Mouse (Mus musculus) heart, embryonic 16.5 days (tissue): ENCODE data around the gene Cpne4. TPM values are rescaled to one million over a fixed set of nuclear protein-coding genes. Genes with fewer than 3 reads are reported as not detected.

Experiments
- ATAC-seq: fragments of 200-750 bp; cut with Nextera tagmentation; replicated peaks from 2 replicates; pipeline ENCODE4 v1.8.0; 2017; ENCODE audit warnings: moderate number of reproducible peaks; ENCODE audit not compliant: insufficient read depth, low FRiP score; ENCODE audit errors: extremely low read depth
- H3K27ac ChIP-seq: fragments of 300-500 bp; sonication (generic); 2 replicates; pipeline ENCODE4 v1.5.1; 2014; ENCODE audit warnings: mild to moderate bottlenecking, low read length, control low read depth, moderate library complexity
- H3K27me3 ChIP-seq: fragments of 300-500 bp; sonication (generic); 2 replicates; pipeline ENCODE4 v1.6.1; 2014; ENCODE audit warnings: low read length, mixed read lengths; ENCODE audit not compliant: control insufficient read depth, insufficient read depth
- H3K36me3 ChIP-seq: fragments of 300-500 bp; sonication (generic); 2 replicates; pipeline ENCODE4 v1.6.1; 2014; ENCODE audit not compliant: control insufficient read depth, insufficient read depth
- H3K4me1 ChIP-seq: fragments of 300-500 bp; sonication (generic); 2 replicates; pipeline ENCODE4 v1.6.1; 2014; ENCODE audit warnings: low read length, mixed read lengths; ENCODE audit not compliant: control insufficient read depth, insufficient read depth
- H3K4me2 ChIP-seq: fragments of 300-500 bp; sonication (generic); 2 replicates; pipeline ENCODE4 v1.6.1; 2014; ENCODE audit warnings: low read depth, mild to moderate bottlenecking, control low read depth, low read length
- H3K4me3 ChIP-seq: fragments of 300-500 bp; sonication (generic); 2 replicates; pipeline ENCODE4 v1.5.1; 2014; ENCODE audit warnings: mild to moderate bottlenecking, control low read depth, low read length
- H3K9ac ChIP-seq: fragments of 300-500 bp; sonication (generic); 2 replicates; pipeline ENCODE4 v1.6.1; 2014; ENCODE audit warnings: low read length, control low read depth
- H3K9me3 ChIP-seq: fragments of 300-500 bp; sonication (generic); replicated peaks from 2 replicates; pipeline ENCODE4 v1.6.1; 2016; ENCODE audit warnings: low read length; ENCODE audit not compliant: control insufficient read depth
- WGBS: fragments of 180-500 bp; shearing (Covaris S2); extraction: QIAGEN DNeasy Blood & Tissue Kit; methylation state at CpG from one replicate; pipeline ENCODE4 v1.1.7; 2014; 5-methylcytosine and 5-hydroxymethylcytosine counted together
- polyA plus RNA-seq: library from polyadenylated mRNA; unstranded; fragments of >200 nt; fragmentation: Nextera tagmentation; extraction: Ambion mirVana; gene quantifications from 2 replicates; pipeline ENCODE4 v1.2.1, GENCODE M21; 2015

Cpne4 gene
- polyA plus RNA-seq, 1 experiment from 2014 or later = 0.14 TPM

- no peak overlapping the region for H3K27ac ChIP-seq
- H3K9ac ChIP-seq = no peak overlapping the region
- no peak overlapping the region for H3K4me3 ChIP-seq
- no peak overlapping the region for H3K4me2 ChIP-seq
- no peaks in the 10 kb centered on the region for H3K4me1 ChIP-seq
- no peaks in the 10 kb centered on the region for H3K27me3 ChIP-seq
- H3K36me3 ChIP-seq = no peaks in the 10 kb centered on the region
- WGBS = 49% methylated on average over 3 of the region's 3 CpGs
- no peaks in the 10 kb centered on the region for H3K9me3 ChIP-seq
- no peak for ATAC-seq
Measured at GRCm38 (mm10) chr9:104828646-104829045, 281.6 kb downstream of the Cpne4 start.

DNA sequence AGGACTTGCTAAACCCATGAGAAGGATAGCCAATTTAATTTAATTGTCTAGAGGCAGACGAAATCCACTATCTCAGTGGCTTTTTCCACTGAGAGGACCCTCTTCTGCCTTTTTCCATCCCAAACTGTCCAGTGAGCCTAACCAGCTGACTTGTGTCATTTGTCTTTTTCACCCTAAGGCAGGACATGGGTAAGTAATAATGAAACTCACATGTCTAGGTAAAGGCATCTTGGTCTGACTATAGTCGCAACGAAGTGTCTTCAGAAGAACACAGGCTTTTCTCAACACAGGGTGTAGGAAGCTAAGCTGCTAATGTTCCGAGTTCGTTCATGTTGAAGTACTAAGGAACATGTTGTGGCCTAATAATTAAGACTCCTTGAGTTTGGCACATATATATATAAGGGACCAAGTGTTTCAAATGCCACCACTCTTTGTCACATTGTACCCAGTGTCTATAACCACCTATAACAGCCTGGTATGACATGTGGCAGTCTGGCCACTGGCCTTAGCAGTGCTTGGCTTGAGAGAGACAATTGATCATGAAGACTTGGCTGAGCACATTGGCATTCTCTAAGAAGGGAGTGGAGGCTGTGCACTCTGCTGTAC, 286.0 kb downstream of the Cpne4 start:
- no peak overlapping the region for H3K27ac ChIP-seq
- H3K36me3 ChIP-seq = no peaks in the 10 kb centered on the region
- H3K4me1 ChIP-seq = no peaks in the 10 kb centered on the region
- H3K9ac ChIP-seq = no peak overlapping the region
- ATAC-seq = no peak
- no peak overlapping the region for H3K4me2 ChIP-seq
- H3K4me3 ChIP-seq = no peak overlapping the region
- H3K9me3 ChIP-seq = no peaks in the 10 kb centered on the region
- WGBS = 79% methylated on average over 5 of the region's 5 CpGs
- H3K27me3 ChIP-seq = no peaks in the 10 kb centered on the region

- H3K36me3 ChIP-seq = no peaks in the 10 kb centered on the region
- no peak overlapping the region for H3K4me2 ChIP-seq
- H3K4me1 ChIP-seq = no peaks in the 10 kb centered on the region
- no peak for ATAC-seq
- H3K9ac ChIP-seq = no peak overlapping the region
- H3K9me3 ChIP-seq = no peaks in the 10 kb centered on the region
- WGBS = 69% methylated on average over 1 of the region's 1 CpGs
- H3K27me3 ChIP-seq = no peaks in the 10 kb centered on the region
- H3K4me3 ChIP-seq = no peak overlapping the region
- H3K27ac ChIP-seq = no peak overlapping the region
Measured at GRCm38 (mm10) chr9:104837931-104838330, 290.8 kb downstream of the Cpne4 start.

DNA sequence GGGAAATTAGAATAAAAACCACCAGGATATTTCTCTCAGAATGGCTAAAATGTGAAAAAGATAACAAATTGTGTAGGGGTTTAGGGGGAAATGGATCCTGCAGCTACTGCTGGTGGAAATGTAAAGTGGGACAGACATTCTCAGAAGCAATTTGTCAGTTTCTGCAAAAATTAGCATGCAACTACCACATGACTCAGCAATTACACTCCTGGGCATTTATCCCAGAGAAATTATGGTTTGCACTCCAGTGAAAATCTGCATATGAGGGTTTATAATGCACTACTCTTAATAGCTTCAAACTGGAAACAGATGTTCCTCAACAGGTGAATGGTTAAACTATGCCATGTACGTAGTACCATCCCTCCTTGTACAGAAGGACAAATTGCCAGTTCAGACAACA, 294.2 kb downstream of the Cpne4 start:
- Histone ChIP-seq H3K4me2 (no peak overlapping the region), H3K27ac (no peak overlapping the region), H3K36me3 (no peaks in the 10 kb centered on the region), H3K9me3 (no peaks in the 10 kb centered on the region), H3K4me1 (no peaks in the 10 kb centered on the region), H3K27me3 (no peaks in the 10 kb centered on the region), H3K4me3 (no peak overlapping the region), H3K9ac (no peak overlapping the region)
- 81% methylated on average over 1 of the region's 1 CpGs for WGBS
- no peak for ATAC-seq

GRCm38 (mm10) chr9:104845226-104845930, 298.3 kb downstream of the Cpne4 start:
- Histone ChIP-seq H3K36me3 (no peaks in the 10 kb centered on the region), H3K4me2 (no peak overlapping the region), H3K4me3 (no peak overlapping the region), H3K4me1 (no peaks in the 10 kb centered on the region), H3K9ac (no peak overlapping the region), H3K27ac (no peak overlapping the region), H3K27me3 (no peaks in the 10 kb centered on the region), H3K9me3 (no peaks in the 10 kb centered on the region)
- ATAC-seq = no peak
- WGBS = 53% methylated on average over 2 of the region's 2 CpGs

- WGBS = 68% methylated on average over 3 of the region's 3 CpGs
- Histone ChIP-seq H3K9me3 (no peaks in the 10 kb centered on the region), H3K9ac (no peak overlapping the region), H3K27ac (no peak overlapping the region), H3K27me3 (no peaks in the 10 kb centered on the region), H3K4me1 (no peaks in the 10 kb centered on the region), H3K36me3 (no peaks in the 10 kb centered on the region), H3K4me3 (no peak overlapping the region), H3K4me2 (no peak overlapping the region)
- ATAC-seq = no peak
Measured at GRCm38 (mm10) chr9:104853701-104854100, 306.6 kb downstream of the Cpne4 start.

DNA sequence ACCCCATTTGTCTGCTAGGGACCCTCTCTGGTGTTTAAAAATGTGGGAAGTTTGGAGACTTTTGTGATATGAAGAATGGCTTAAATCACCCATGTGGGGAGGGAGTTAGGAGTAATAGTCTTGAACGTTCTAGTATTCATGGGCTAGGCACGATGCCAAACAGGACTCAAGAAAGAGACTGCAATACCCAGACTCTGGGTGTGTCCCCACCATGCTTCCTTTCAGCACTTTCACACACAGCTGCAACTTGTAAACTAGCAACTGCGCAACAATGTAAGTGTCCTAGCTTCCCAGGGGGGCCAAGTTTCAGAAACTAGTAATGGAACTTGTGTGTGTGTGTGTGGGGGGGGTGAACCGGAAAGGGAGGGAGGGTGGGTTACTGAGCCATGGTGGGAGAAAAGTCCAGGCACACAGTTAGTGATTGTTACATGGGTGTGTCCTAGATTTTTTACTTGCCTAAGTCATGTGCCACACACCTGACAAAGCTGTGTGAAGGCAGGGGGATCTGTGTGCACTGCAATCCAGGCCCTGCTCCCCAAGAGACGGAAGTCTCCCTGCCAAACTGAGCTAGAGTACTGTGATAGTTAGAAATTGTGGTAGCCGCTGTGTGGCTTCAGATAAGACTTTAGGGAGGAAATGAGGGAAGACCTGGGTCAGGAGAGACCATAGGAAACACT, 307.3 kb downstream of the Cpne4 start:
- ATAC-seq = no peak; the same call in 1 of the 2 replicates

DNA sequence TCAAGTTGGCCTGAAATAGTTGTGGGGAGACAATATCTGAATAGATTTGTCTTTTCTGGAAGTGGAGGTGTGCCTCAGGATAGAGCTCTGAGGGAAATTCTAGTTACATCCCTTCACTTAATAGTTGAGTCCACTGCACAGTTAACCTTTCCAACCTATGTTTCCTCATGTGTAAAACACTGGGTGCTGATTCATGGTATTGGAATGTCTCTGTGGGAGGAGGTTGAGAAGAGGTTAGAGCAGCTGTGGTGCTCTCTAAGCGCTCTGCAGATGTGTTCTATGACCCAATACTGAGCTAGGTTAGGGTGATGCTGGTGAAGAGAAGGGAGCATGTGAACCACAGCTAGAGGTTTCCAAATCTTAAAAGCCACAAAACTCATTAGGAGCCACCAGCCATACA, 318.7 kb downstream of the Cpne4 start:
- H3K4me3 ChIP-seq = no peak overlapping the region
- H3K27ac ChIP-seq = no peak overlapping the region
- no peak overlapping the region for H3K4me2 ChIP-seq
- ATAC-seq = no peak
- 44% methylated on average over 1 of the region's 1 CpGs for WGBS
- no peaks in the 10 kb centered on the region for H3K36me3 ChIP-seq
- no peak overlapping the region for H3K9ac ChIP-seq
- H3K27me3 ChIP-seq = no peaks in the 10 kb centered on the region
- H3K9me3 ChIP-seq = no peaks in the 10 kb centered on the region
- no peaks in the 10 kb centered on the region for H3K4me1 ChIP-seq

More for the DNA sequence above, 307.3 kb downstream of the Cpne4 start:
- no peaks in the 10 kb centered on the region for H3K4me1 ChIP-seq
- H3K9me3 ChIP-seq = no peaks in the 10 kb centered on the region
- WGBS = 53% methylated on average over 6 of the region's 6 CpGs
- H3K9ac ChIP-seq = no peak overlapping the region
- no peaks in the 10 kb centered on the region for H3K27me3 ChIP-seq
- no peak overlapping the region for H3K4me2 ChIP-seq
- H3K4me3 ChIP-seq = no peak overlapping the region
- no peaks in the 10 kb centered on the region for H3K36me3 ChIP-seq
- no peak overlapping the region for H3K27ac ChIP-seq

DNA sequence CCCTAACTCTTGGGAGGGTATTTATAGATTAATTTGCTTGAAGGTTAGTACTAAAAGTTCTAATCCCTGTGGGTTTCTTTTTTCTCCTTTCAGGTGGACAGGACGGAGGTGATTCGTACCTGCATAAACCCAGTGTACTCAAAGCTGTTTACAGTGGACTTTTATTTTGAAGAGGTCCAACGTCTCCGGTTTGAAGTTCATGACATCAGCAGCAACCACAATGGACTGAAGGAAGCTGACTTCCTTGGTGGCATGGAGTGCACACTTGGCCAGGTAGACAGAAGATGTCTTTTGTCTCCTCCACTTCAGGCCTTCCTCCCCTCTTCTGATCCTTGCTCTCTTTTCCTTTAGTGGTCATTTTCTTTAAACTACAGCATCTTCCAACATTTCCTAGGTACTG, 325.5 kb downstream of the Cpne4 start:
- Histone ChIP-seq H3K4me2 (no peak overlapping the region), H3K9me3 (no peaks in the 10 kb centered on the region; the same call in 1 of the 2 replicates), H3K4me1 (no peaks in the 10 kb centered on the region), H3K27ac (no peak overlapping the region), H3K27me3 (no peaks in the 10 kb centered on the region), H3K36me3 (no peaks in the 10 kb centered on the region), H3K9ac (no peak overlapping the region), H3K4me3 (no peak overlapping the region)
- 81% methylated on average over 4 of the region's 4 CpGs for WGBS
- ATAC-seq = no peak
